Mouse (Mus musculus) lung, adult 2 months (tissue): ENCODE results near the gene Dapk3.

ENCODE experiments used
- CTCF ChIP-seq: fragments of 200-500 bp; IDR thresholded peaks from 2 replicates; pipeline ENCODE4 v1.5.1; 2011; ENCODE audit warnings: mild to moderate bottlenecking, low read length, control low read depth; ENCODE audit not compliant: insufficient read depth
- POLR2A ChIP-seq: fragments of 200-500 bp; IDR thresholded peaks from 2 replicates; pipeline ENCODE4 v1.6.1; 2011; ENCODE audit warnings: low read depth, mild to moderate bottlenecking, control low read depth, low read length, borderline replicate concordance; ENCODE audit errors: extremely low read depth

DNA sequence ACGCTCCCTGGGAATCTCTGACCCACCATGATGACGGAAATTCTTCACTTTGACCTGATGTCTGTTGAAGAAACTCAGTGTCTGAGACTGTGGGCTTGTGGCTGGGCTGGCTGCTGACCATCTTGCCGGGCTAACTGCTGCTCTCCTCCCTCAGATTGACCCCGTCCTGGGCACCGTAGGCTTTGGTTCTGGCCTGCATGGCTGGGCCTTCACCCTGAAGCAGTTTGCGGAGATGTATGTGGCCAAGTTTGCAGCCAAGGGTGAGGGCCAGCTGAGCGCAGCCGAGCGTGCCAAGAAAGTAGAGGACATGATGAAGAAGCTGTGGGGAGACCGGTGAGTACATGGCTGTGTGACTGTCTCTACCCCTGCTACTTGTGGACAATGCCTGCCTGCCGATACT, 3.9 kb upstream of the Dapk3 start:
- TF ChIP-seq CTCF (no peak), POLR2A (no peak)
